Mouse (Mus musculus) stomach, postnatal 0 days (tissue): Measurements from ENCODE around the gene Actg2.

Experiments used
- CTCF ChIP-seq: IDR thresholded peaks from 2 replicates; pipeline ENCODE4 v1.5.1; 2016; ENCODE audit warnings: antibody characterized with exemption, low read depth, mild to moderate bottlenecking, moderate library complexity
- EP300 ChIP-seq: optimal IDR thresholded peaks from 2 replicates; pipeline ENCODE3; 2016; ENCODE audit warnings: antibody characterized with exemption

- no peak for TF ChIP-seq CTCF
- TF ChIP-seq EP300 = no peak
Measured at GRCm38 (mm10) chr6:83473240-83473639, 62.8 kb downstream of the Actg2 start.
